Mouse (Mus musculus): Measurements from ENCODE around the gene Os9.
"Not testable (repeated sequence)": the region's sequence is repeated elsewhere in the genome, so short reads cannot be mapped to it uniquely, and the experiment has no call there.

Gene Os9

GRCm38 (mm10) chr10:127145303-127145702, 24.4 kb upstream of the Os9 start:
- no peak for DNase-seq (ENCODE audit: low spot score)

- no peak for DNase-seq (ENCODE audit: low spot score)
Observed at GRCm38 (mm10) chr10:127144536-127144935, 23.6 kb upstream of the Os9 start.

DNA sequence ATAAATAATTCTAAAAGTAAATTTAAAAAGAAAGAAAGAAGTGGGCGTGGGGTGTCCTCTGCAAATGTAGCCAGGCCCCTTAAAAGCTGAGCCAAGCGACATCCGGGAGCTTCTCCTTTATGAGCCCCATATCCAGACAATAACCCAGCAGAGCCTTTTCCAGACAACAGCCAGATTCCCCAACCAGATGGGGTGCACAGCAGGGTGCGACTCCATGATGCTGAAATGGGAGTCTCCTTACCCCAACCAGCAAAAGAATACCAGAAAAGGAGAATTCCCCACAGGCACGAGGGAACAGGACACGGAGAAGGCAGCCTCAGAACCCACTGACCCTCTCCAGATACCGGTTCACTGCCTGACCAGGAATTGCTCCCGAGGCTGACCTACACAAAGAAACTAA, 22.3 kb upstream of the Os9 start:
- DNase-seq (ENCODE audit: low spot score) = no peak

DNA sequence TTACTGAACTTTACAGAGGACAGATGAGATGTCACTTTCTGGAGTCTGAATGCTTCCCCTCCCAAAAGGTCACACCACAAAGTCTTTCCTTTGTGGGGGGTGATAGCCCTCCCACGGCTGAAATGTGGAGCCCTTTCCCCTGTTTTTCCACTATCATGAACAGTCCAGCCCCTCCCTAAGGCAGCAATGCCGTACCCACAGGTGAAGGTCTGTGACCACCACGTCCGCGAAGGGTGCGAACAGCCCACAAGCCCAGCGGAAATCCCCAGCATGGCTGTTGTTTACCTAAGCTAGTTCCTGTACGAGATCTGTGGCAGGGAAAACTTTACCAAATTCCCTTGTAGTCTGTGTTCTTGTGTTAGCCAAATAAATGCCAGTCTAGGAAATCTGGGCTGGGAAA, 20.6 kb upstream of the Os9 start:
- DNase-seq (ENCODE audit: low spot score) = no peak

DNA sequence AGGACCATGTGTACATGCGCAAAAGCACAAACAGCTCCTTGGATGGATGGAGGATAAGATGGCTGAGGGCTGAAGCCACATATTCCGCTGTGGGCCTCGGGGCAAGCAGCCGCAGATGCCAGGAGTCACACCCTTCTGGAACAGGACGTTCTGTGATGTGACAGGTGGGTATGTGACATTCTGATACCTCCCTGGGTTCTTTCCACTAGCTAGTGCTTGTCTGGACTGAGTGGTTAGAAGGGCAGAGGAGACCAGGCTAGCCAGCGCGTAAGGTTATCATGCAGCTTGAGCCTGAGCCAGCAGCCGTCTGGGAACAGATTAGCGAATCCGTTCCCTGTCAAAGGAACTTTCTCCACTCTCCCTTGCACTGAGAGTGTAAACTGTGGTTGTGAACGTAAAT, 20.0 kb upstream of the Os9 start:
- no peak for DNase-seq (ENCODE audit: low spot score)

- no peak for DNase-seq (ENCODE audit: low spot score)
Observed at GRCm38 (mm10) chr10:127138328-127139141, 17.6 kb upstream of the Os9 start.

DNA sequence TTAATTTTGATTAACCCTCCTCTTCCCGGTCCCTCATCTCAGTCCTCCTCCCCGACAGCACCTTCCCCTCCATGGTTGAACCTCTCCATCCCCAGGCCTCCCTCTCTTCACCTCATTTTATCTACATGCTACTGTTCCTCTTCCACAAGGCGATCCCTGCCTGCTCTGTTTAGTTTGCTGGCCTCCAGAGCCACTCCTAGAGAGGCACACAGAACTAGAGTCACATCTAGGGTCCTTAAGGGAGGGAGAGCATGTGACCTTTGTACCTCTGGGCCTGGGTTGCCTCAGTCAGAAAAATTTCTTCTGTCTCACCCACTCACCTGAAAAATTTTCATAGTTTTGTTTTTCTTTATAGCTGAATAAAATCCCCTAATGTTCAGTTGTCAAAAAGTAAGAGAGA, 17.0 kb upstream of the Os9 start:
- no peak for DNase-seq (ENCODE audit: low spot score)

DNA sequence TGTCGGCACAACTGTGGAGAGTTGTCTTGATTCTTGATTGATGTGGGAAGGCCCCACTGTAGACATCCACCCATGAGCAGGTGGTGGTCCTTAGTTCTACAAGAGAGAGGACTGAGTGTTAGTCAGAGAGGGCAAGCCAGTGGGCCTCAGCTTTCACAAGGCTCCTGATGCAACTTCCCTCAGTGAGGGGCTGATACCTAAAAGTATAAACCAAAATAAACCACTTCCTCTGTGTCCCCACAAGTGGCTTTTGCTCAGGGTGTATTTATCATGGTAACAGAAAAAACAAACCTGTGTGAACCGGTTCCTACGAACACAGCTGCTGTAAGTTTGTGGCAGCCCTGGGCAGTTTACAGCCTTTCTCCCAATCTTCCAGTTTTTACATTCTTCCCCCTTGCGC, 15.6 kb upstream of the Os9 start:
- no peak for DNase-seq (ENCODE audit: low spot score)

DNA sequence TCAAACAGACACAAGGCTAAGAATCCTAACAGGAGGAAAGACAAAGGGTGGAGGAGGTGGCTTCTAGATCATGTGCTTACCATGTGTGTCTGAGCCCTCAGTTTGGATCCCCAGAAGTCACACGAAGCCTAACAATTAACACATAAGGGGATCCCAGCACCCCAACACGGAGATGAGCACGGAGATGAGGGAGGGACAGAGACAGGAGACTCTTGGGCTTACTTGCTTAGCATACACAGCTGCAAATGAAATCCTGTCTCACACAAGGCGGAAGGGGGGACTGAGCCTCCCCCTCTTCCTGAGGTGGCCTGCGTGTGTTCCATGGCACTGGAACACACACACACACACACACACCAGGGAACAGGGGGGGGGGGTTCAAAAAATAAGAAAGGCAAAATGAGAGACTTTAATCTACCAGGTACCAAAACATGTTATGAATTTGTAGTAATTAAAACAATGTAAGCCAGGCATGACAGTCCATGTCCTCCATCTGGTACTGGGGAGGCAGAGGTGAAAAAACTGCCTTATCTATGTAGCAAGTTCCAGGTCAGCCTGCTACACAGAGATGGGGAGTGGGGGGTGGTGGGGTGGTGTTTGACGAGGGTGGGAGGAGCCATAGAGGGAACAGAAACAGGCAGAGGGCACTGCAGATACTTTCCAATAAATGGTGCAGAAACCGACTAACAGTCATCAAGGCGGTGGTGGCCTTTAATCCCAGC, 14.3 kb upstream of the Os9 start:
- DNase-seq (ENCODE audit: low spot score) = no peak

- DNase-seq (ENCODE audit: low spot score) = not testable (repeated sequence)
Observed at GRCm38 (mm10) chr10:127134394-127135035, 13.6 kb upstream of the Os9 start.

DNA sequence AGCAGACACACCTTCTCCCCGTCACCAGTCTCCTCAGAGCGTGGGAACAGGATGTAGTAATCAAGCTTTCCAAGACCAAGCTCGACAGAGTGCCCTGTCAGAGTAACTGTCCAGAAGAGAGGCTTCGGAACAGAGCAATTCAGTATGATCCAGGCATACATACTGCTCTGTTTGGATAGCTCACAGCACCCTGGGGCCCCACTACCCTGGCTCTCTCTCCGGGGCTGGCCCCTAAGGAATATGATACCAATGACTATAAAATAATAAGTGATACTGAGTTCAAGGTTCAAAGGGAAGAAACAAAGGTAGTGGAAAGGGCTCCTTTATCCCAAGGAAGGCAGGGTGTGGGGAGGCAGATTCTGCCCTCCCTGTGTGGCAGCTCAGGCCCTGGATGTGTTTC, 11.5 kb upstream of the Os9 start:
- no peak for DNase-seq (ENCODE audit: low spot score)

DNA sequence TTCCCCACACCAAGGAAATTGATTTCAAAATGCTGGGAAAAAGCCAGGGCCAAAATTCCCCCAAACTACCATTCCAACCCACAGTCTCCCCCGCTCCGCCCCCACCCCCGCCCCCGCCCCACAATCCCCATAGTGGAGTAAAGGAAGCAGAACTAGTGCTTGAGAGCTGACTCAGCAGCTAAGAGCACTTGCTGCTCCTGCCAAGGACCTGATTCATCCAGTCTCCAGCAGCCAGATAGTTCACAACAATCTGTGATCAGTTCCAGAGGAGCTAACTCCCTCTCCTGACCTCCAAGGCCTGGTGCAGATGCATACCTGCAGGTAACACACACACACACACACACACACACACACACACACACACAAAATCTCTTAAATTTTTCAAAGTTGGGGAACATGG, 8.5 kb upstream of the Os9 start:
- DNase-seq (ENCODE audit: low spot score) = no peak

DNA sequence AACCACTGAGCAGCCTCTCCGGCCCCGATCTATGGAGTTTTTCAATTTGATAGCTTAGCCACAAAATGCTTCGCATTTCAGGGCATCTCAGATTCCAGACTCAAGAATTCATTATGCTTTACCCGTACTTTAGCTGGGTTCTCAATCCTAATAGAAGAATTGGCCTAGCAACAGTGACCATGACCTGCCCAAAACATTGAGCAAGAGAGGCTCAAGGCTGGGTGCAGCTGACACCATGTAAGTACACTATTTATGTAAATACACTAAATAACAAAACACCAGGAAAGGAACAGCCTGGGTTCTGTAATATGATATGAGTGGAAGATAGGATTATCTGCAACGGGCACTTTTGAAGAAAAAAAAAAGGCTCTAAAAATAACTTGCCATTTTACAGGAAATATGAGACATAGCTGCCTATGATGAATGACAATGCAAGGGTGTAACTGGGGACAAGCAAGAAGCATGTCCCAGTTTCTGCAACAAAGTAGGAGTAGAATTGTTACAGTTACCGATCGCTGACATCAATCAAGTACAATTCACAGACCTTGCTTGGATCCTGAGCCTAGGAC, 6.9 kb upstream of the Os9 start:
- no peak for DNase-seq (ENCODE audit: low spot score)

DNA sequence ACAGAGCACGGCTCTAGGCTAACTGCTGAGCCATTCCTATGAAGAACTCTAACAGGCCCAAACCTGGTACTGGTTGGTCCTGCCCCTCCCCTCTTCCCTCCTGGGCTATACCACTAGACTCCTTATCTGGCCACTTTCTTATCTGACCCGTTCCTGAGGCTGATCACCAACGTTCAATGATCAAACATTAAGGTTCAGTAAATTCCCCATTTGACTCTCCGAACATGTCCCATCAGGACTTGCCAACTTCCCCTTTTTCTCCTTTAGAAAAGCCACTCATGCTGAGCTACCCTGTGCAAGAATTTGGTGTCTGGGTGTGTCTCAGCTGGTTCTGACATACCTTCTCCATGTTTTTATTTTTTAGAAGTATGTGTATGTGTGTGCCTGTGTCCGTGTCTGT, 5.6 kb upstream of the Os9 start:
- no peak for DNase-seq (ENCODE audit: low spot score)

DNA sequence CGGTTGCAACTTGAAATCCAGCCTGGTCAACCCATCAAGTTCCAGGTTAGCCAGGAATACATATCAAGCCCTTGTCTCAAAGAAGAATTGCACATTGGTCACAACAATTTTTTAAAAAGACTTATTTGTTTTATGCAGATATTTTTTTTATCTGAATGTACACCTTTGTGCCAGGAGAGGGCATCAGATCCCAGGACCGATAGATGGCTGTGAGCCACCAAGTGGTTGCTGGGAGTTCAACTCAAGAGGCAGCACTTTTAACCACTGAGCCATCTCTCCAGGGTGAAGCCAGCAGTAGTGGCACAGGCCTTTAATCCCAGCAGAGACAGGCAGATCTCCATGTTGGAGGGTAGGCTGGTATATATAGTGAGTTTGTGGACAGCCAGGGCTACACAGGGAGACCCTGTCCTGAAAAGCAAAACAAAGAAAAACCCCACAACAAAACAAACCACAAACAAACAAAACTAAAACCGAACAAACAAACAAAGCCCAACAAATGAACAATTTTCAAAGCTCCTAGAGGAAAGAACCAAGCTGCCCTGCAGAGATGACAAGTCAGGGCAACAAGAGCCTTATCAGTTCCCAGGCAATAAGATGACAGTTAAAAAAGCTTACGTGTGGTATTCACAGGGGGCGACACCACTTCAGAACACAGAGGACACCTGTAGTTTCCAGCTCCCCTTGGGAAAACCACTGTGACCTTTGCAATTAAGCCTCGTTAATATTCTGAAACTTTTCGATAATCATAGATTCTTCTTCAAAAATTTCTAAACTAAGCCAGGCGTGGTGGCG, 4.5 kb upstream of the Os9 start:
- DNase-seq (ENCODE audit: low spot score) = no peak

- DNase-seq (ENCODE audit: low spot score) = no peak
Observed at GRCm38 (mm10) chr10:127123436-127123805, 2.5 kb upstream of the Os9 start.

GRCm38 (mm10) chr10:127122784-127123435, 2.0 kb upstream of the Os9 start:
- DNase-seq (ENCODE audit: low spot score) = no peak

GRCm38 (mm10) chr10:127122018-127122417, 1.1 kb upstream of the Os9 start:
- DNase-seq (ENCODE audit: low spot score) = no peak

GRCm38 (mm10) chr10:127120301-127121065, 448 bp downstream of the Os9 start:
- no peak for DNase-seq (ENCODE audit: low spot score)

- DNase-seq (ENCODE audit: low spot score) = no peak
Observed at GRCm38 (mm10) chr10:127119229-127119628, 1.7 kb downstream of the Os9 start.

DNA sequence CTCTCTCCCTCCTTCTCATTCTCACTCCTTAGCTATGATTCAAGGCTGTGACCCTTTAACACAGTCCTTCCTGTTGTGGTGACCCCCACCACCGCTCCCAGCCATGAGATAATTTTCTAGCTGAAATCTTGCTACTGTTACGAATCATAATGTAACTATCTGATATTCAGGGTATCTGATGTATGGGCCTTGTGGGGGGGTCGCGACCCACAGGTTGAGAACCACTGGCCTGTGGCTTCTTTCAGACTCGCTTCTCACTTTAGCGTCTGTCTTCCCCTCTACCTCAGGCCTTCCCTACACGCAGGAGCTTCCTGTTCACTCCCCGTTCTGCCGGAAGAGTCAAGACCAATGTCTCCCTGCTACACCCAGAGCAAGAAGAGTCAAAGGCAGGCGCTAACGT, 2.5 kb downstream of the Os9 start:
- DNase-seq (ENCODE audit: low spot score) = no peak
